Mouse (Mus musculus) liver, adult 2 months (tissue): Measurements from ENCODE around the gene Pex10.

Experiments
- CTCF ChIP-seq: fragments of 200-500 bp; IDR thresholded peaks from 2 replicates; pipeline ENCODE4 v1.5.1; 2011; ENCODE audit warnings: low read depth, low read length, control low read depth
- POLR2A ChIP-seq: fragments of 200-500 bp; IDR thresholded peaks from 2 replicates; pipeline ENCODE4 v1.6.1; 2011; ENCODE audit warnings: low read length, control low read depth; ENCODE audit not compliant: insufficient read depth; ENCODE audit errors: extremely low read depth

DNA sequence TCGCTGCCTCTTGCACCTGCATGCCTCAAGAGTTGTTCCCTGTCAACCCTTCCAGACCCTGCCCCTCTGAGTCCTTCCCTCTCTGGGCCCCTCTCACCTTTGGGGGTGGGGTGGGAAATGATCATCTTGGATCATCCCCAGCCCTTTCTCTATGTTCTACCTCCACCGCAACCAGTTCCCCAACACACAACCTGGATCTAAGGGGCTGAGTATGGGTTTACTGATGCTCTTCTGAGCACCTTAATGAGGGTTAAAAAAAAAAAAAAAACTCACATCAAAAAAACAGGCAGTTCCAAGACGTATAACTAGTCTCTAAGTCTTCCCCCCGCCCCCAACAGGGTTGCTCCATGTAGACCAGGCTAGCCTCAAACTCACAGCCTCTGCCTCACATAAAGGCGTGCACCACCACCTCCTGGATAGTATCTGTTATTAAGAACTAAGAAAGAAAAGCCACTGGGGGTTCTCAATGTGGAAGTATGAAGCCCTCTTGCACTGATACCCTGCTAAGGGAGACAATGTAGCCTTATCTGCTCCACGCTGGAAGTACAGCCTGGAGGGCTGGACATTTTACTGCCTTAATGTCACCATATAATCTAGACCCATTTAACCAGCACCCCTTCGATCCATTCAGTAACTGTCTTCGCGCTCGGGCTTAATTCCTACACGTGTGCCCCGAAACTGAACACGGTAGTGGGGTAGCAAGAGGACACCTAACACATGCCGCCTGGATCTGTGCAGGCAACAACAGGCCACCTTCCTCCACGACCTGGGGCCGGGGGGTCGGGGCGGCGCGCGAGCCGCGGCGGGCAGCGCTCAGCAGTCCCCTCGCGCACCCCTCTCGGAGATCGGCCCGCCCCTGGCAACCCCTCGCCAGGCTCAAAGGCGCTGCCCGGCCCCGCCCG lies 18.6 kb downstream of the Pex10 start:
- TF ChIP-seq POLR2A = no peak
- TF ChIP-seq CTCF = no peak
